Mouse (Mus musculus): ENCODE measurements at regions not wholly inside any gene's neighbourhood (a gene's known extent, or its start where the extent isn't known, plus 50 kb on each side); places are given as distances from the start of the nearest gene placed in this dataset.

GRCm38 (mm10) chr7:78102396-78102795, 635.4 kb downstream of the Ntrk3 start:
- no peak for TF ChIP-seq CTCF (IDR thresholded peaks at IDR 0.05; ENCODE audit: low read depth)
- TF ChIP-seq EP300 (IDR thresholded peaks at IDR 0.05; ENCODE audit: low read depth): no peak

All from heart, postnatal 0 days (tissue).